Mouse (Mus musculus) embryo, embryonic 11 days (tissue): ENCODE data around the gene Inhbc.
"Not testable (repeated sequence)": the region's sequence is repeated elsewhere in the genome, so short reads cannot be mapped to it uniquely, and the experiment has no call there.

Experiments
- DNase-seq: peaks from one replicate; pipeline ENCODE4 v3.0.0-alpha.2; 2015

Gene Inhbc

GRCm38 (mm10) chr10:127326017-127326801 lies 44.0 kb downstream of the Inhbc start:
- DNase-seq: peak; percentile 56

- DNase-seq: peak; percentile 17
Observed at GRCm38 (mm10) chr10:127325454-127326016, 44.7 kb downstream of the Inhbc start.

GRCm38 (mm10) chr10:127324495-127324894 lies 45.7 kb downstream of the Inhbc start:
- peak; percentile 67 for DNase-seq

- no peak for DNase-seq
Observed at GRCm38 (mm10) chr10:127323131-127323855, 46.9 kb downstream of the Inhbc start.

GRCm38 (mm10) chr10:127322669-127323068 lies 47.6 kb downstream of the Inhbc start:
- DNase-seq: no peak

- DNase-seq: no peak
Observed at GRCm38 (mm10) chr10:127322178-127322577, 48.1 kb downstream of the Inhbc start.

GRCm38 (mm10) chr10:127321621-127322020 lies 48.6 kb downstream of the Inhbc start, which contains the start of gene Arhgap9:
Gene Arhgap9, plus strand, starts transcription at chr10:127321964.
- DNase-seq: no peak

- DNase-seq: no peak
Observed at GRCm38 (mm10) chr10:127319969-127320368, 50.3 kb downstream of the Inhbc start.

GRCm38 (mm10) chr10:127318009-127318408 lies 52.2 kb downstream of the Inhbc start:
- DNase-seq: no peak

- no peak for DNase-seq
Observed at GRCm38 (mm10) chr10:127317277-127317676, 53.0 kb downstream of the Inhbc start.

- DNase-seq: not testable (repeated sequence)
Observed at GRCm38 (mm10) chr10:127314950-127315349, 55.3 kb downstream of the Inhbc start.

- not testable (repeated sequence) for DNase-seq
Observed at GRCm38 (mm10) chr10:127313516-127313915, 56.7 kb downstream of the Inhbc start.

GRCm38 (mm10) chr10:127312858-127313257 lies 57.4 kb downstream of the Inhbc start:
- DNase-seq: no peak

- peak; percentile 89 for DNase-seq
Observed at GRCm38 (mm10) chr10:127312356-127312676, 57.9 kb downstream of the Inhbc start.

GRCm38 (mm10) chr10:127311476-127312355 lies 58.5 kb downstream of the Inhbc start, which contains the start of gene Mars:
Gene Mars, minus strand, starts transcription at chr10:127311786.
- DNase-seq: peak; percentile 97

- peak; percentile 69 for DNase-seq
Observed at GRCm38 (mm10) chr10:127310523-127311475, 59.4 kb downstream of the Inhbc start.

- not testable (repeated sequence) for DNase-seq
Observed at GRCm38 (mm10) chr10:127309167-127309566, 61.1 kb downstream of the Inhbc start.
